Mouse (Mus musculus) right cerebral cortex, postnatal 10 days (tissue): ENCODE measurements at regions not wholly inside any gene's neighbourhood (a gene's known extent, or its start where the extent isn't known, plus 50 kb on each side); places are given as distances from the start of the nearest gene placed in this dataset.

ENCODE experiments used
- DNase-seq, 2 experiments: peaks; one replicate each; pipeline ENCODE4 v3.0.0; 2021; ENCODE audit warnings: low spot score in 2 of 2

- no peak for DNase-seq
Measured at GRCm38 (mm10) chr8:90762390-90762789, 54.8 kb downstream of the Gm19935 start.

- no peak for DNase-seq
Measured at GRCm38 (mm10) chr8:90761947-90762346, 55.2 kb downstream of the Gm19935 start.

GRCm38 (mm10) chr8:90761446-90761845 lies 55.7 kb downstream of the Gm19935 start:
- no peak for DNase-seq

- no peak for DNase-seq
Measured at GRCm38 (mm10) chr8:90759531-90759930, 57.7 kb downstream of the Gm19935 start.

- no peak for DNase-seq
Measured at GRCm38 (mm10) chr8:90755020-90755419, 62.2 kb downstream of the Gm19935 start.

GRCm38 (mm10) chr8:90743546-90743945 lies 73.6 kb downstream of the Gm19935 start:
- peak; percentile 35 to 38 for DNase-seq

GRCm38 (mm10) chr8:90740963-90741733 lies 76.0 kb downstream of the Gm19935 start:
- DNase-seq: no peak

GRCm38 (mm10) chr8:90740302-90740962 lies 76.8 kb downstream of the Gm19935 start:
- no peak for DNase-seq

GRCm38 (mm10) chr8:90728011-90728410 lies 89.2 kb downstream of the Gm19935 start:
- DNase-seq: no peak

GRCm38 (mm10) chr8:90725188-90725587 lies 92.0 kb downstream of the Gm19935 start:
- no peak for DNase-seq

- DNase-seq: no peak
Measured at GRCm38 (mm10) chr8:90716436-90716835, 100.8 kb downstream of the Gm19935 start.

GRCm38 (mm10) chr8:90708524-90708923 lies 108.7 kb downstream of the Gm19935 start:
- DNase-seq: peak; percentile 82 to 85

GRCm38 (mm10) chr8:90692516-90692915 lies 124.7 kb downstream of the Gm19935 start:
- DNase-seq: no peak

- DNase-seq: peak in 1 of 2 experiments; percentile 33
Measured at GRCm38 (mm10) chr8:90685076-90685475, 132.1 kb downstream of the Gm19935 start.

- DNase-seq: no peak
Measured at GRCm38 (mm10) chr8:90670471-90671057, 146.6 kb downstream of the Gm19935 start.

- DNase-seq: no peak
Measured at GRCm38 (mm10) chr8:90669396-90669795, 147.8 kb downstream of the Gm19935 start.

- DNase-seq: no peak
Measured at GRCm38 (mm10) chr8:90659066-90659465, 158.1 kb downstream of the Gm19935 start.

GRCm38 (mm10) chr8:90657641-90658051 lies 159.5 kb downstream of the Gm19935 start:
- DNase-seq: peak; percentile 82 to 88

GRCm38 (mm10) chr8:90657116-90657515 lies 160.1 kb downstream of the Gm19935 start:
- DNase-seq: no peak

GRCm38 (mm10) chr8:90656436-90657090 lies 160.6 kb downstream of the Gm19935 start:
- no peak for DNase-seq

- no peak for DNase-seq
Measured at GRCm38 (mm10) chr8:90654786-90655185, 162.4 kb downstream of the Gm19935 start.

GRCm38 (mm10) chr8:90642392-90642791 lies 174.8 kb downstream of the Gm19935 start:
- DNase-seq: no peak
